Mouse (Mus musculus) left cerebral cortex, postnatal 25 days (tissue): ENCODE measurements around the gene Gm20824. TPM values are rescaled to one million over a fixed set of nuclear protein-coding genes. Genes with fewer than 3 reads are reported as not detected.
"Not testable (repeated sequence)": the region's sequence is repeated elsewhere in the genome, so short reads cannot be mapped to it uniquely, and the experiment has no call there.

ENCODE experiments used
- DNase-seq, 2 experiments: peaks; one replicate each; pipeline ENCODE4 v3.0.0; 2022; ENCODE audit warnings: low spot score in 2 of 2, mixed read lengths in 1 of 2
- intact Hi-C: fragments of 180-260 bp; cut with DNase I; formaldehyde crosslinking; loops from one replicate; pipeline ENCODE4 v1.15.1; 2025
- total RNA-seq, 2 experiments: library from RNA; stranded (reverse); gene quantifications; 2 replicates each; pipeline ENCODE4 v1.2.3; 2021

Gm20824 gene
- total RNA-seq = not detected

DNA sequence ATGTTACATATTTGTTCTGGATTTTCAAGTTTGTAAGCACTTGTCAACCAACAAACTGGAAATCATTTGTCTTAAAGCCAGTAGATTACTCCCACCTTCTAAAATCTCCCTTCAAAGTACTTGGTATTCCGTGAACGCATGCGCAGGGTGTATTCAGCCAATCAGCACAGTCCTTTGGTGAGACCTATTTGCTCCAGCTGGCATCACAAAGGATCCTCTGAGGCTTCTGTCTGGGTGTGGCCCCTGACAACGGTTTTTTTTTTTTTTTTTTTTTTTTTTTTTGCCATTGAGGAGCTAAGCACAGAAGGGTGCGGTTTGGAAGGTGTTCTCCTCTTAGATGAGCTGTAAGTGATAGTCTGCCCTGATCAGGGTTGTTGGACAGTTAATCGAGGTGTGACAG, at the start of gene Gm20824:
Gene Gm20824 (plus strand): TSS at position 301 of the 400 bp plus-strand sequence.
- DNase-seq, intact Hi-C loops: not testable (repeated sequence)

Other genes with a start within 250 kb of the Gm20824 start
- not detected for gene Gm20825, start 186.4 kb upstream of the Gm20824 start, total RNA-seq